Mouse (Mus musculus) brown adipose tissue, adult 24 weeks (tissue): ENCODE measurements around the gene Gm20388. TPM values are rescaled to one million over a fixed set of nuclear protein-coding genes. Genes with fewer than 3 reads are reported as not detected.

ENCODE experiments used
- H3K27ac ChIP-seq: fragments of 200-500 bp; replicated peaks from 2 replicates; pipeline ENCODE4 v1.5.1; 2012; ENCODE audit warnings: low read depth, mild to moderate bottlenecking, low read length
- H3K4me1 ChIP-seq: fragments of 200-500 bp; 2 replicates; pipeline ENCODE4 v1.6.1; 2012; ENCODE audit warnings: low read length, mixed read lengths; ENCODE audit not compliant: control insufficient read depth, insufficient read depth, insufficient read length
- H3K4me3 ChIP-seq: fragments of 200-500 bp; 2 replicates; pipeline ENCODE4 v1.5.1; 2012; ENCODE audit warnings: low read depth, mild to moderate bottlenecking, low read length, moderate library complexity; ENCODE audit not compliant: insufficient read depth
- polyA plus RNA-seq: library from polyadenylated mRNA; stranded (reverse); fragments of >200 nt; gene quantifications from 2 replicates; pipeline ENCODE4 v1.2.4, GENCODE M21; 2012; ENCODE audit not compliant: missing spikeins, insufficient read depth, insufficient read length

Gene Gm20388
- polyA plus RNA-seq, 1 experiment = 44.7 TPM

DNA sequence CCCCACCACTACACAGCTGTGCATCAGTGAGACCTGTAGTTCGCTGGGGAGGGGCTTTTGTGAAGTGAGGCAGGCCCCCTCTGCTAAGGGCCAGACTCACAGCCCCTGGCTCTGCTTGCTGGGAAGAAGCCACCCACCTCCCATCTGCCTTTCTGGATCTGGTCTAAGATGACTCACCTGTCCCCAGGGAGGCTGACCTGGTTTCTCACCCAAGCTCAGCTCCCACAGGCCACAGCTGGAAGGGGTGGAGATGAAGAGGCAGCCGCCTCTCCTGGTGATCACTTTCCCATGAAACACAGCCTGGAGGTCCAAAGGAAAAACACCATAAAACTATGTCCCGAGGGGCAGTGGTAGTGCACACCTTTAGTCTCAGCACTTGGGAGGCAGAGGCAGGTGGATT lies 2918.8 kb downstream of the Gm20388 start:
- no peak overlapping the region for H3K27ac ChIP-seq
- no peak overlapping the region for H3K4me3 ChIP-seq
- H3K4me1 ChIP-seq = no peaks in the 10 kb centered on the region

DNA sequence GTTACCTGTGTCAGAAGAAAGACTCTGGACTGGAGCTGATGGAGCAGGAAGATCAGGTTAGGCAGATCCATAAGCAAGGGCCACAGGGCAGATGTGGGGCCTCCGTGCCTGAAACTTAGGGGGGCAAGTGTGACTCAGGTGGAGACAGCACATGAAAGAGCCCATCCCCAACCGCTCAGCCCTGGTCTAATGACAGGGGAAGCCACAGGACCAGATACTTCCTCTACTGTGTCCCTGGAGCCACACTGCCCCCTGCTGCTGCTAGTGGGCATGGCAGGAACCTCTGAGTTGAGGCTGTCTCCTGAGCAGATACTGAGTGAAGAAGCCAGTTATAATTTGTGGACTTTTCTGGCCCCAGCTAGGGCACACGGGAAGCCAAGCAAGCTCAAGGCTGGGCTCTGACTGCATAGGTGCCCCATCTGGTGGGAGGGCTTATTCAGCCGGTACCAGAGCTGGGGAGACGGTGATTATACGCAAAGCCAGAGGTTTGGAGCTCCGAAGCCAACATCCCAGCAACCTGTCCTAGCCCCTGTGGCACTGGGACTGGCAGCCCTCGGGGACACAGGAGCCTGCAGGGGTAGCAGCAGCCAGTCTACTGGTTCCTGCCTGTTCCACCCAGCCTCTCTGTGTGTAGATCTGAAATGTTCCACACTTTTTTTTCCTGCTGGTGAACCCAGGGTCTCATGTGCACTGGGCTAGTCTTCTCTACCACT lies 2919.9 kb downstream of the Gm20388 start:
- Histone ChIP-seq H3K4me3 (no peak overlapping the region), H3K27ac (no peak overlapping the region), H3K4me1 (no peaks in the 10 kb centered on the region)

DNA sequence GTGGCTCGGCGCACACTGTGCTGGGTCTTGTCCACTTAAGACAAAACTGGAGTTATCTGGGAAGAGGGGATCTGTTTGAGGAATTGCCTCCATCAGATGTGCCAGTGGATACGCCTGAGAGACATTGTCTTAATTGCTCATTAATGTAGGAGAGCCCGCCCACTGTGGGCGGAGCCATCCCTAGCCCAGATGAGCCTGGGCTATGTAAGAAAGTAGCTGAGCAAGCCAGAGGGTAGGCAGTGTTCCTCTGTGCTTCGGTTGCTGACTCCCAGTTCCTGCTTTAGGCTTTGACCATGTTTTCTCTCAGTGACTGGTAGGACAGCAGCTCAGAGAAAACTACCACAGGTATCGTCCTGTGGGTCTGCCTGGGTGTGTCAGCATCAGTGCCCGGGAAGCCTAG lies 2923.8 kb downstream of the Gm20388 start:
- Histone ChIP-seq H3K4me1 (no peaks in the 10 kb centered on the region), H3K4me3 (no peak overlapping the region), H3K27ac (no peak overlapping the region)

DNA sequence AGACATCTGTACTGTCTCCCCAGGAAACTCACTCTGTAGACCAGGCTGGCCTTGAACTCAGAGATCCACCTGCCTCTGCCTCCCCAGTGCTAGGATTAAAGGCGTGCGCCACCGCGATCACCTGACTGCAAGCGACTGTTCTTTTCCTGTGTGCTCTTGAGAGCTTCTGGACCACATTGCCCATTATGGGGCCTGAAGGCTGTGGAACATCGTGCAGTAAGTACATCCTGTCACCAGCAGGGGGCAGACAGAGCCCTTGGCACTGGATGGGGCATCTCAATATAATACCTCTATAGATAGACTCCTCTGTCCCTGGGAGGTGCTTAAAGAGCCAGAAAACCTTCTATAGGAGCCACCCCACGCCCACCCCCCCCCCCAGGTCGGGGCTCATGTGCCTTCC lies 2924.3 kb downstream of the Gm20388 start:
- Histone ChIP-seq H3K4me3 (no peak overlapping the region), H3K27ac (no peak overlapping the region), H3K4me1 (no peaks in the 10 kb centered on the region)

DNA sequence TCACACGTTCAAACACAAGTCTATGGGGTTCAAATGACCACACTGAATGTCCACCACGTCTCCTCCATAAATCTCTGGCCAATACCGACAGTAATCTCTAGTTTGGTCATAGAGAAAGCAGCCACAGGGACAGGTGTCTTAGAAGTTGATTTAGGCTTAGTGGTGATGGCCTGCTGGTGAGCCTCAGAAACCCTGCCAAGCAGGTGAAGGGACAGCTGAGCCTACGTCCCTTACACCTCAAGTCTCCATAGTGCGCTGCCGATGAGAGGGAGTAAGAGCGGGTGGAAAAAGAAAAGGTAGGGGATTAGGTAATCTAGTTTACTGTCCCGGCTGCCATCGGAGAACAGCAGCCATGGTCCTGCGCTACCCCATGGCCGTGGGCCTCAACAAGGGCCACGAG lies 2925.6 kb downstream of the Gm20388 start:
- H3K27ac ChIP-seq = no peak overlapping the region
- no peaks in the 10 kb centered on the region for H3K4me1 ChIP-seq
- no peak overlapping the region for H3K4me3 ChIP-seq

DNA sequence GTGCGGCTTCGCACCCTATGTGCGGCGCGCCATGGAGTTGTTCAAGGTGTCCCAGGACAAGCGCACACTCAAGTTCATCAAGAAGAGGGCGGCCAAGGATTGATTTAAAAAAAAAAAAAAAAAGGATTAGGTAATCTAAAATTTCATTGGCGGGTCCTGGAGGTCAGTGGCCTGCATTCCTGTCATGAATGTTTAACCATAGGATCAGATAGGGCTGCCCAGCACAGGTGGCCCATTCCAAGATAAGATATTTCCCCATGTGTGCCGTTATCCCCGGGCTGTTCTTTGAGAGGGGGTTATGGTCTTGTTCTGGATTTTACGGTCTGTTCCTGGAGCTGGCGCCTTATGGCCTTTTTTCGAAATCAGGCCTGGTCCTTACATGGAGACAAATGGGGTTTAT lies 2926.1 kb downstream of the Gm20388 start:
- Histone ChIP-seq H3K27ac (no peak overlapping the region), H3K4me1 (no peaks in the 10 kb centered on the region)

DNA sequence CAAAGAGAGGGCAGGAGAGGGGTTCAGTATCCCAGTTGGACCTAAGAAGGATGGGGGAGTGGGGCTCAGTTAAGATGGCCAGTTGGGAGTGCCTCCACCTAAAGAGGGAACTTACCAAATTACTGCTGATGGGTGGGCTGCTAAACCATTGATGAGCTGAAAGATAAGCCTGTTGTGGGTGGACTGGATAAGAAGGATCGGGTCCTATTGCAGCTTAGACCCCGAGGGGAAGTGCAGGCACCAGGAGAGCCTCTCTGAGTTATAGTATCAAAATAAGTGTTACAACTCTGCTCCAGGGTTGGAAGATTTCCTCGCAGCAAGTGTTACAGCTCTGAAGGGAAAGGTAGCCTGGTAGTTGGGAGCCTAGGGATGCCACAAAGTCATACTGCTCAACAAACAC lies 2933.5 kb downstream of the Gm20388 start:
- H3K27ac ChIP-seq = no peak overlapping the region
- no peak overlapping the region for H3K4me3 ChIP-seq
- H3K4me1 ChIP-seq = no peaks in the 10 kb centered on the region

More for the DNA sequence above, 2926.1 kb downstream of the Gm20388 start:
- H3K4me3 ChIP-seq = no peak overlapping the region

DNA sequence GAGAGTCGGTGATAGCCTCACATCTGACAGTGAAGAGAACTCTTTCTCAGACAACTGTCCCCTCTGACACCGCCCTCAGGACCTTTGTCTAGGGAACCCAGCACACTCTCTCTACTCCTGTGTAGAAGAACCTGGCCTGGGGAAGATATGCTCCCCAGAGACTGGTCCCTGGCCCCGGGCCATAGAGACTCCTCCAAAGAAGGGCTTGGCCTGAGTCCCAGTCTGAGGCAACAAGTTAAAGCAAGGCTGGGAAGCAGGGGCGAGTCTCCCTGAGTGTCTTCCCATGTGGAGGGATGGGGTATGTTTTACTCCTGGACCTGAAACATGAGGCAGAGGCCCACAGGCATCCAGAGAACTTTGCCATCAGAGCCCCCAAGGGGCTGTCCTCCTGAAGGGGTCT lies 2935.0 kb downstream of the Gm20388 start:
- no peak overlapping the region for H3K4me3 ChIP-seq
- H3K27ac ChIP-seq = no peak overlapping the region
- H3K4me1 ChIP-seq = no peaks in the 10 kb centered on the region

DNA sequence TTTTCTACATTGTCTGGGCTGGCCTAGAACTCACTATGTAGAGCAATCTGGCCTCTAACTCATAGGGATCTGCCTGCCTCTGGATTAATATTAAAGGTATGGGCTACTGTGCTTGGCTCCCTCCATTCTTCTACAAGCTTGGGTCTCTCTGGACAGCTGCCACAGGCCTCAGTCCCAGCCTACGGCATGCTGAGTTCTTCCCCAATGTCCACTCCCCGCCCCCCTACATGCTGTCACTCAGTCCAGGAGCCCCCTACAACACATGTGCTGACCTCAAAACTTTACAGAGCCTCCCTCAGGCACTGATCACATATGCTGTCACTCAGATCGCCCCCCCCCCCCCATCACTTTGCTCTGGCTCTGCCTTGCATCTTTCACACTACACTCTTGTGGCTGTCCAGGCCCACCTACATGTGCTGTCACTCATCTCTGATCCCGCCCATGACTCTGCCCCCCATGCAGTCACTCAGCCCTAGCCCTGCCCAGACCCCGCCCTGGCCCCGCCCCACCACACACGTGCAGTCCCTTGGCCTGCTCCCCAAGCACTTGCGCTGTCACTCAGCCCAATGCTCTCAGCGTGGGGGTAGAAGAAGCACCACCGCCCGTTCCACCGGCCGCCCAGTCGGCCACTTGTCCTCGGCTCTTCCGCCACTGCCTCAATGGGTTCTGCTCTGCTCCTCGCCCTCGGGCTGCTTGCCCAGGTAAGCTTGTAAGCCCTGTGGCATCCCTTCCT lies 2937.4 kb downstream of the Gm20388 start, which contains the start of gene Cdh15:
Gene Cdh15 (plus strand): TSS at position 138 of the 733 bp plus-strand sequence.
- no peak within 1 kb of the TSS for H3K4me3 ChIP-seq
- H3K4me1 ChIP-seq = no peaks in the 10 kb centered on the region
- no peak within 1 kb of the TSS for H3K27ac ChIP-seq

DNA sequence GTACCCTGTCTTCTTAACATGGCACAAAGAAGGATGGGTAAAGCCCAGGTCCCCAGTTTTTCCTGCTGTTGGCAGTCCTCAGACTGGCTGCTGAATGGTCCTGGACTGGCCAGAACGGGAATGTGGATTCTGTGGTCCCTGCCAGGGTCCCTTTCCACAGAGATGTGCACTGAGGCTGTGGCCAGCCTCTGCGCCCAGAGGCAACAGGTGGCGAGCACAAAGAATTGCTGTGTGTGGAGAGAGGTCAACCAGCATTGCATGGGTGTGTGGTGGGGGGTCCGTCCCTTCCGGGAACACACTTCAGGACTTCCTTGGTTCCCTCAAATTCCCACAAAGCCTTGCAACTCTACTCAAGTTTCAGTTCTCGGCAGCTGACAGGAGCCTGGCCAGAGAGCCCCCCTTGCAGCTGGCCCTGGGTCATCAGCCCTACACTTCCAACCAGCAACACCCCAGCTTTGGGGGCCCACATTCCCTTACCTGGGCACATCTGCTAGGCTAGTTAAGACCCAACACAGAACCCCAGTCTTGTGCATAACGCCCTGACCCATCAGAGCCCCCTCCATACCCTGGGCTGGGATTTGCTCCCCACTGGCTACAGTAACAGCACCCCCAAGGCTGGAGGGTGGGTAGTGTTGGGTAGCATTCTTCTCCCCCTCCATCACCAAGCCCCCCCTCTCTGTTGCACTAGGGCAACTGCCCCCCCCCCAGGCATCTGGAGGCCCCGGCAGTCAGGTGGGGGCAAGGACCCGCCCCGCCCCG lies 2938.7 kb downstream of the Gm20388 start:
- H3K4me3 ChIP-seq = no peak overlapping the region
- no peaks in the 10 kb centered on the region for H3K4me1 ChIP-seq
- no peak overlapping the region for H3K27ac ChIP-seq

DNA sequence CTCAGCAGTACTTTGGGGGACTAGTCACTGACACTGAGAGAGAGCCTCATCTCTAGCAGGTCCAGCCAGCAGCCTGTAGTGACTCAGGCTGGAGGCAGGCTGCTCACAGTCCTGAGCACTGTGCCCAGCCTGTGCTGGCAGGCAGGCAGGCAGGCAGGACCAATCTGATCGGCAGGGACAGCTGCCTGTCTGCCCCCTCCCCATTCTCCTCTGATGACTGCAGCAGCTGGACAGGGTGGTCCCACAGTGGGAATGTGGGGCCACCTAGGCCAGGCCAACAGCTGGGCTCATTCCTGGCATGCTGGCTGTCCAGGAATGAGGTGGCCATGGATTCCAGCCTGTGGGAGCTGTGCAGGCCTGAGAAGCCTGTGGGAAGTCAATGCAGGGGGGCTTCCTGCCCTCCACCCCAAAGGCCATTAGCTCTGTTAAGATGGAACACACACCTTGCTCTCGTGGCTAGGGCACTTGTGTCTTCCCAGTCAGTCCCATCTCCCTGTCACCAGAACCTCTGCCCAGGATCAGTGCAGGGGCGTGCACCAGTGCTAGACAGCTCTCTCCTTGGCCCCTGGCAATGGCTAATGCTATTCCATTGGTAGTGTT lies 2940.1 kb downstream of the Gm20388 start:
- Histone ChIP-seq H3K4me1 (no peaks in the 10 kb centered on the region), H3K4me3 (no peak overlapping the region), H3K27ac (no peak overlapping the region)

DNA sequence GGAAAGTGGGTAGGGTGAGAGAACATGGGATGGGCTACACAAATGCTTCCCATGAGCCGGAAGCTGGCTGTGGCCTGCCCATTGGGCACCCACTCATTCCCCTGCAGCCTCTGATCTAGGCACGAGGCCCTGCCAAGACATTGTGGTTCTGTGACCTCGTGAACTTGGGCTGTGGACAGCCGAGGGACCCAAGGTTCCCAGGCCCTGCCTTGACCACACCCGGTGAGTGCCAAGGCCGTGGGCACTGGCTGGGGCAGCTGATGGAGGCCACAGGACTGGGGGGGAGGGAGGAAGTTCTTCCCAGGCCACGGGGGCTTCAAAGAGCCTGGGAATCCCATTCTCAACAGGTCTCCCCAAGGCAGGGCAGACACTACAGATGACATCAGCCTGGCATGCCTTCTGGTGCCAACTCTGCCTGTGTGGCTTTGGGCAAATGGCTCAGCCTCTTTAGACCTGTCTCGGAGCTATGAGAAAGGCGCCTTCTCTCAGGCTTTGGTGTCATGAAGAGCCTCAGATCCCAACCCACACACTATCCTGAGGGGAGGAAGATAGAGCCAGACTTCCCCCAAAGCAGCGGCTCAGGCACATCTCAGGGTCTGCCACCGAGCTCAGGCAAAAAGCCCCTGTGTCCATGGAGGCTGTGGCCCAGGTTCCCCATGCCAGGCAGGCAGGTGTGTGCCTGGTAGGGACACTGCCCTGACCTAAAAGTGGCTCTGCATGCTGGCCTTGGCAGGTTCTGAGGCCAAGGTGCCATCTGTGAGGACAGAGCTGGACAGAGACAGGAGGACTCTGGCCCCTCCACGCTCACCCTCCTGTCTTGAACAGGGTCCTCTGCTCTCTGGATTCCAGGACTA lies 2941.3 kb downstream of the Gm20388 start:
- no peak overlapping the region for H3K4me3 ChIP-seq
- no peaks in the 10 kb centered on the region for H3K4me1 ChIP-seq

DNA sequence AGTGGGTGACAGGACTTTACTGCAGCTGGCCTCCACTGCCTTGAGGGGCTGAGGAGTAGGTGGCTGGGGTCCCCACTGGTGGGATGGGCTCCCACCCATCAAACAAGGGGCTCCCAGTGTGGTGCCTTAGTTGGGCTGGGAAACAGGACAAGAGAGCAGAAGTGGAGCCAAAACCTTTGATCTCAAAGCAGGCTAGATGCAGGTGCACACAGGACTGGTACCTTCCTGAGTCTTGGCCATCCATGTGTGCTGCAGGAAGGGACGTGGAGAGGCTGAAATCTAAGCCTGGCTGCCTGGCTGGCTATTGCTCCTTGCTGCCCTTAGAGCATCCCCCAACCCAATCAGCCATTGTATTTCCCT lies 2941.9 kb downstream of the Gm20388 start:
- no peaks in the 10 kb centered on the region for H3K4me1 ChIP-seq
- H3K27ac ChIP-seq = no peak overlapping the region

More for the DNA sequence above, 2941.3 kb downstream of the Gm20388 start:
- no peak overlapping the region for H3K27ac ChIP-seq

DNA sequence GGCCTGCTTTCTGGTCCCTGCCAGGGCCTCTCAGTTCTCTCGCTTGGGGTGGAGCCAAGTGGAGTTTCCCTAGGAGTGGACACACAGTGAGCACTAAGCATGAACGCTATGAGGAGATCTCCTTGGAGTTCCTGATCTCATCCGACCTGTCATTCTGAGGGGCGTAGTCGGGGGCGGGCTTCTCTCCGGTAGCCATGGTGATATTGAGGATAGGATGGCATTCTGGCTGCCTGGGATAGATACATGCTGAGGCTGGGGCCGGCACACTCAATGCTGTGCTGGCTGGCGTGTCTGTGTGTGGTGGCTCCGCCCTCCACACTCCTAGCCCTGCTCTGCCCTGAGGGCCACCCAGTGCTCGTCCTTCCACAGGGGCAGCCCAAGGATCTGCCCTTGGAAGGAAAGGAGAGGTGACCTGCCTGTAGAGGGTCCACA lies 2942.7 kb downstream of the Gm20388 start:
- Histone ChIP-seq H3K4me1 (no peaks in the 10 kb centered on the region), H3K27ac (no peak overlapping the region), H3K4me3 (no peak overlapping the region)

More for the DNA sequence above, 2941.9 kb downstream of the Gm20388 start:
- no peak overlapping the region for H3K4me3 ChIP-seq
